Mouse (Mus musculus): ENCODE data around the gene Tmem266. TPM values are rescaled to one million over a fixed set of nuclear protein-coding genes. Genes with fewer than 3 reads are reported as not detected.

Tmem266 gene
- polyA plus RNA-seq (2014; fragmentation: Nextera tagmentation; extraction: Ambion mirVana): 2.2 and 2.9 TPM in 2 replicates

DNA sequence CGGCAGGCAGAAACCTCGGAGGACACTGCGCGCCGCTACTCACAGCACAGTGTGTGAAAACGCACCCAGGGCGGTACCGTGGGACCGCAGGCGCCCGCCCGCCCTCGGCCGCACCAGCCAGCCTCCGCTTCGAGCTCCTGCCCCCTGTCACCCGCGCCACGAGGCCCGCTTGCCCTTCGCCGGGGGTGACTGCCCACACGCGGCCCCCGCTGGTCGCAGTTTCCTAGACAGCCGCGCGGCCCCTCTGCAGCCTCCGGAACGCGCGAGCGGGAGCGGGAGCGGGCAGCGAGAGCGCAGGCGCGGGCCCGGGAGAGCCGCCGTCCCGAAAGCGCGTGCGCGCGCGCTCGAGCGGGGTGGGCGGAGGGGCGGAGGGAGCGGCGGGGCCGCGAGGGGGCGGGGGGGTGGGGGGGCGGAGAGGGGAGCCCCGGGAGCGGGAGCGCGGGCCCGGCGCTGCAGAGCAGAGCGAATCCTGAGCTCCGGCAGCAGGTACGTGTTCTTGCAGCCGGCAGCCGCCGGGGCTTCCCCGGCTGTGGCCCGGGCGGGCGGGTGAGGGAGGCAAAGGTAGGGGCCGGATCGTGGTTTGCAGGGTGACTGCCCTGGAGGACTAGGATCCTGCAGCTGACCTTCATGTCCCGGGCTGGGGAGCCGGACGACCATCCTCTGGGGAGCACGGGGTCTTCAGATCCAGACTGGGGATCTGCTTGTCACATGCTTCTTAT is at the start of gene Tmem266, which contains the start of gene Nrg4:
Gene Tmem266 (plus strand): TSS at position 399 of the 719 bp plus-strand sequence.
Gene Nrg4 (minus strand): TSS at position 330 of the 719 bp plus-strand sequence.
- Histone ChIP-seq H3K27ac (peak within 1 kb of the TSS; percentile 81), H3K9me3 (ENCODE audit: control insufficient read depth, low read length) (no peaks in the 10 kb centered on the region), H3K4me3 (replicated peaks; ENCODE audit: low read length) (peak within 1 kb of the TSS; percentile 75), H3K27me3 (ENCODE audit: control insufficient read depth, insufficient read depth, low read length) (0 out of 2 replicates have a peak, but pooled peaks cover 6% of the 10 kb centered on the region), H3K4me2 (replicated peaks) (peak within 1 kb of the TSS; percentile 74), H3K9ac (peak within 1 kb of the TSS; percentile 82), H3K36me3 (replicated peaks; ENCODE audit: control insufficient read depth, insufficient read depth) (no peaks in the 10 kb centered on the region), H3K4me1 (replicated peaks; ENCODE audit: control insufficient read depth, insufficient read depth, low read length) (peaks cover 10% of the 10 kb centered on the region)
- DNase-seq (ENCODE audit: low spot score) (peak; percentile 92), ATAC-seq (ENCODE audit: low FRiP score) (peak; percentile 88)
- under 1% methylated on average over 59 of the region's 82 CpGs for WGBS

DNA sequence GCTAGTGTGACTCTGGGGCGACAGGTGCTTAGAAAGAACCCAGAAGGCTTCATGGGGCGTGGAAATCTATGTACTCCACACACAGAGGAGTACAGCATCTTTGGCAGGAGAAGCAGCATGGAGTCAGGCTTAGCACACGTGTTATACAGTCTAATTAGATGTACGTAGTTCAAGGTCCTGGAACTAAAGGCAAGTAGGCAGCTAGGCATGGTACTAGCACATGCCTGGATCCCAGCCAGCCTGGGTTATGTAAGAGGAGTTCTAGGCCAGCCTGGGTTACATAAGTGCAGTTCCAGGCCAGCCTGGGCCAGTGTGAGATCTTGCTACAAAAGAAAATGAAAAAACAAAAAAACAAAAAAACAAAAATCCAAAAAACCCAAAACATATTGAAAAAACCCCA is 49.2 kb upstream of the Tmem266 start:
- no peaks in the 10 kb centered on the region for H3K27me3 ChIP-seq (ENCODE audit: control insufficient read depth, insufficient read depth, low read length)
- ATAC-seq (ENCODE audit: low FRiP score): no peak

DNA sequence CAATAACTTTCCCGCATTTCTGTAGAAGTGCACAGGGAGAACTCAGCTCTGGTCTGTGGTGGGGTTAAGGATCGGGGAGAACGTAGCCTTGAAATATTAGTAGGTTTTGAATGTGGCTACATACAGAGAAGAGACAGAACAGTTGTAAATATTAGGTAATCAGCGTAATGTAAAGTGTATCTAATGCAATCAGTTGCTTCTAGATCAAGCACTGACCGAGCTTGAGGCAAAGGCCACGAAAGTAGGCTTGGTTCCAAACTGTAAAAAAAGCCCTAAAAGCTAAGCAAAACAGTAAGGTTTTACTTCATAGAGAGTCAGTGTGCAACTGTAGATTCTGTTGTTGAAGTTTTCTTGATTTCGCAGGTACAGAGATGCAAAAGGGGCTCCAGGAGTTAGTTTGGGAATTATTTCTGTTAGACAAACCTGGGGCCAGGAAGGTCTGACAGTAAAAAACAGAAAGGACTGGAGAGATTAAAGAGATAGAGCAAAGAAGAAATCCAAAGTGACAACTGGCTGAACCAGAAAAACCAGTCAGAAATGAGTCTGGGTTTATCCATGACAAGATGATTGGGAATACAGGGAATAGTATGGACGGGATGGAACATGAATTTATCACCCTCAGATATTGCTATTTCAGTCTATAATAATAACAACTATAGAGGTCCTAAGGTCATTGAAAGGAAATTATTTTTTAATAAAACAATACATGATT is 47.4 kb upstream of the Tmem266 start:
- H3K4me1 ChIP-seq (replicated peaks; ENCODE audit: control insufficient read depth, insufficient read depth, low read length): no peaks in the 10 kb centered on the region
- no peak overlapping the region for H3K27ac ChIP-seq
- WGBS: 87% methylated on average over 8 of the region's 8 CpGs
- 0 out of 2 replicates have a peak, but pooled peaks cover 7% of the 10 kb centered on the region for H3K27me3 ChIP-seq (ENCODE audit: control insufficient read depth, insufficient read depth, low read length)
- no peak overlapping the region for H3K9ac ChIP-seq
- no peaks in the 10 kb centered on the region for H3K9me3 ChIP-seq (ENCODE audit: control insufficient read depth, low read length)
- H3K4me2 ChIP-seq (replicated peaks): no peak overlapping the region
- no peak overlapping the region for H3K4me3 ChIP-seq (replicated peaks; ENCODE audit: low read length)
- ATAC-seq (ENCODE audit: low FRiP score) (no peak), DNase-seq (ENCODE audit: low spot score) (no peak)
- no peaks in the 10 kb centered on the region for H3K36me3 ChIP-seq (replicated peaks; ENCODE audit: control insufficient read depth, insufficient read depth)

More for the DNA sequence above, 49.2 kb upstream of the Tmem266 start:
- Histone ChIP-seq H3K4me3 (replicated peaks; ENCODE audit: low read length) (no peak overlapping the region), H3K27ac (no peak overlapping the region), H3K9ac (no peak overlapping the region), H3K36me3 (replicated peaks; ENCODE audit: control insufficient read depth, insufficient read depth) (no peaks in the 10 kb centered on the region), H3K4me2 (replicated peaks) (no peak overlapping the region), H3K4me1 (replicated peaks; ENCODE audit: control insufficient read depth, insufficient read depth, low read length) (no peaks in the 10 kb centered on the region), H3K9me3 (ENCODE audit: control insufficient read depth, low read length) (no peaks in the 10 kb centered on the region)
- DNase-seq (ENCODE audit: low spot score): no peak
- 60% methylated on average over 4 of the region's 4 CpGs for WGBS

DNA sequence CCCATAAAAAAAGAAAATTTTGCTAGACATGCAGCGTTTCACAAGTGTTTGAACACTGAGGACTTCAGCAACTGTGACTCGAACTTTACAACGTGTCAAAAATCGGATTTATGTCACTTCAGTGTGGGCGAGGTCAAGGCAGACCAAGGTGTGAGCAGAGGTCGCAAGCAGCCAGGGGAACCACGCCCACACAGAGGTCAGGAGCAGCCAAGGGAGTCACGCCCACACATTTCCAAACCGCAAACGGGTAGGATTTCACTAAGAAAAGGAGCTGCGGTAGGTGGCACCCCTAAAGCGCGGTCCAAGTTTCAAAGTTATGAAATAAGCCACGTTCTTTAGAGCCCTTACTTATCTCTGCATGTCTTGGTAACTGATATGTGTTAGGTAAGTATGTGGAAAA is 43.2 kb upstream of the Tmem266 start:
- Histone ChIP-seq H3K27ac (no peak overlapping the region), H3K4me1 (replicated peaks; ENCODE audit: control insufficient read depth, insufficient read depth, low read length) (no peaks in the 10 kb centered on the region), H3K9me3 (ENCODE audit: control insufficient read depth, low read length) (no peaks in the 10 kb centered on the region), H3K36me3 (replicated peaks; ENCODE audit: control insufficient read depth, insufficient read depth) (no peaks in the 10 kb centered on the region), H3K4me2 (replicated peaks) (no peak overlapping the region), H3K4me3 (replicated peaks; ENCODE audit: low read length) (no peak overlapping the region), H3K27me3 (ENCODE audit: control insufficient read depth, insufficient read depth, low read length) (0 out of 2 replicates have a peak, but pooled peaks cover 7% of the 10 kb centered on the region), H3K9ac (no peak overlapping the region)
- 10% methylated on average over 14 of the region's 14 CpGs for WGBS
- DNase-seq (ENCODE audit: low spot score) (no peak), ATAC-seq (ENCODE audit: low FRiP score) (no peak)

DNA sequence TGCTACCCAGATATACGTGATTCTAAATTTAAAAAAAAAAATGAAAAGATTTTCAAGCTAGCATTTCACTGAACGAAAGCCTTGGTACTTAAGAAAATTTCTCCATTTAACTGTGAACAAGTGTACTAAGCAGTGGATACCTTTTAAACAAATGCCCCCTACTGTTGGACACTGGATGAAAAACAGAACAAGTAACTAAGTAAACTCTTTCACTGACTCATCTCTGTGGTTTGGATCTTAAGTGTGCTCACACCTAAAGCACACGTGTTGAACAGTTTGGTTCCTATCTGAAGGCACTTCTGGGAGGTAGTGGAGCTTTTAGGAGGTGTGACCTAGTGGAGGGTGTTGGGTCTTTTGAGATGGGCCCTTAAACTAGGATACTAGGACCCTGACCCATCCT is 41.5 kb upstream of the Tmem266 start:
- DNase-seq (ENCODE audit: low spot score): no peak
- no peaks in the 10 kb centered on the region for H3K4me1 ChIP-seq (replicated peaks; ENCODE audit: control insufficient read depth, insufficient read depth, low read length)
- no peaks in the 10 kb centered on the region for H3K9me3 ChIP-seq (ENCODE audit: control insufficient read depth, low read length)
- no peak overlapping the region for H3K4me3 ChIP-seq (replicated peaks; ENCODE audit: low read length)
- WGBS: 82% methylated on average over 3 of the region's 3 CpGs
- no peaks in the 10 kb centered on the region for H3K36me3 ChIP-seq (replicated peaks; ENCODE audit: control insufficient read depth, insufficient read depth)
- H3K9ac ChIP-seq: no peak overlapping the region
- H3K4me2 ChIP-seq (replicated peaks): no peak overlapping the region
- 0 out of 2 replicates have a peak, but pooled peaks cover 7% of the 10 kb centered on the region for H3K27me3 ChIP-seq (ENCODE audit: control insufficient read depth, insufficient read depth, low read length)
- H3K27ac ChIP-seq: no peak overlapping the region
- no peak for ATAC-seq (ENCODE audit: low FRiP score)

DNA sequence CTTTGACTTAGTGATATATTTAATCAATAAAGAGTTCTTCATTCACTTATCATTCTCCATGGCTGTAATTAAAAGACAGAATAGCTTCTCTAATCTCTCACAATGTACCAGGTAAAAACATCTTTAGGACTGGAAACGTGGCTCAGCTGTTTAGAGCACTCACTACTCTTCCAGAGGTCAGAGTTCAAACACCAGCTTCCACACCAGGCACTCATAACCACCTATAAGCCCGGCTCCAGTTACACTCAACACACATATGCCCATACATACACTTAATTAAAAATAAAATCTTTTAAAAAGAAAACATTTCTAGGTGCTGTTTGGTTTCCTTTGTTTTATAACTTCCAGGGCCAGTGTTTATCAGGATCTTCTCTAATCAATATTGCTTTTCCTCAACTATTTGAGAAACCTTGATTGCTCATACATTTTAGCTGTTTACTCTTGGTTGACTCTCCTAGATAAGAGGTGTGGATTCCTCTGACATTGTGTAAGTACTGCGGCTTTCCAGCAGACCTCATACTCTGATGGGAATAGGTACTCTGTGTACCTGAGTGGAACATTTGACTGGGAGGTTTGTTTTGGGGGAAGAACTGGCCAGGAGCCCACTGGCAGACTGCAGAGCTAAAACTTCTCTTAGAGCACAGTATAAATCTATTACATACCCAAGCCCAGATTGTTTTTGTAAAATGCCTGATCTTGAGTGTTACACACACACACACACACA is 37.1 kb upstream of the Tmem266 start:
- no peaks in the 10 kb centered on the region for H3K27me3 ChIP-seq (ENCODE audit: control insufficient read depth, insufficient read depth, low read length)
- H3K4me1 ChIP-seq (replicated peaks; ENCODE audit: control insufficient read depth, insufficient read depth, low read length): no peaks in the 10 kb centered on the region
- no peak overlapping the region for H3K27ac ChIP-seq
- H3K4me2 ChIP-seq (replicated peaks): no peak overlapping the region
- H3K36me3 ChIP-seq (replicated peaks; ENCODE audit: control insufficient read depth, insufficient read depth): no peaks in the 10 kb centered on the region
- ATAC-seq (ENCODE audit: low FRiP score) (no peak), DNase-seq (ENCODE audit: low spot score) (no peak)
- no peaks in the 10 kb centered on the region for H3K9me3 ChIP-seq (ENCODE audit: control insufficient read depth, low read length)
- H3K4me3 ChIP-seq (replicated peaks; ENCODE audit: low read length): no peak overlapping the region
- no peak overlapping the region for H3K9ac ChIP-seq
- WGBS: 77% methylated on average over 3 of the region's 3 CpGs

DNA sequence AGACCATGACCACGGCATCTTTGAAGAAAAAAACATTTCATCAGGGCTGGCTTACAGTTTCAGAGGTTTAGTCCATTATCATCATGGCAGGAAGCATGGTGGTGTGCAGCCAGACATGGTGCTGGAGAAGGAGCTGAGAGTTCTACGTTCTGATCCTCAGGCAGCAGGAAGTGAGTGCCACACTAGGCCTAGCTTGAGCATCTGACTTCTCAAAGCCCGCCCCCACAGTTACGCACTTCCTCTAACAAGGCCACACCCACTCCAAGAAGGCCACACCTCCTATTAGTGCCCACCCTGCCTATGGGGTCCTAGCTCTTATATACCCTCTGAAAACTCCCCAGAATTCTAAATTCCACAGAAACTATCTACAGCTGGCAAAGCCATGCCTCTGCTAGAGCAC is 34.7 kb upstream of the Tmem266 start:
- no peak overlapping the region for H3K27ac ChIP-seq
- H3K36me3 ChIP-seq (replicated peaks; ENCODE audit: control insufficient read depth, insufficient read depth): no peaks in the 10 kb centered on the region
- DNase-seq (ENCODE audit: low spot score): no peak
- H3K4me1 ChIP-seq (replicated peaks; ENCODE audit: control insufficient read depth, insufficient read depth, low read length): no peaks in the 10 kb centered on the region
- no peak for ATAC-seq (ENCODE audit: low FRiP score)
- H3K9ac ChIP-seq: no peak overlapping the region
- 89% methylated on average over 4 of the region's 4 CpGs for WGBS
- H3K4me2 ChIP-seq (replicated peaks): no peak overlapping the region
- no peaks in the 10 kb centered on the region for H3K27me3 ChIP-seq (ENCODE audit: control insufficient read depth, insufficient read depth, low read length)
- H3K4me3 ChIP-seq (replicated peaks; ENCODE audit: low read length): no peak overlapping the region
- H3K9me3 ChIP-seq (ENCODE audit: control insufficient read depth, low read length): no peaks in the 10 kb centered on the region

DNA sequence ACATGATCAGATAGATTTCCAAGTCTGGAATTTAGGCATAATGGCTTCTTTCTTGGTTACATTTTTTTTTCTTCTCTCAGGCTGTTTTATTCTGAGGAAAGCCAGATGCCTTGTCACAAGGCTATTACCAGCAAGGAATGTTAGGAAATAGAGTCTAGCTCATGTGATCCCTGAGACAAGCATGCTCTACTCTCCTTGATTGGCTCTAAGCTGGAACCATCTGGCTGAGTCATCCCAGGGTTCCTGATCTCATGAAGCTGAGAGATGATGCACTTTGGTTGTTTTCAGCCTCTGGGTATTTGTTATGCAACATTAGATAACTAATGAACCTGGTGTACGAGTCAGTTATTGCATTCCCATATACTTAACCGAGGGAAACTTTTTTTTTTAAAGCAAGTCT is 30.5 kb upstream of the Tmem266 start:
- no peak for ATAC-seq (ENCODE audit: low FRiP score)
- no peak overlapping the region for H3K4me3 ChIP-seq (replicated peaks; ENCODE audit: low read length)

DNA sequence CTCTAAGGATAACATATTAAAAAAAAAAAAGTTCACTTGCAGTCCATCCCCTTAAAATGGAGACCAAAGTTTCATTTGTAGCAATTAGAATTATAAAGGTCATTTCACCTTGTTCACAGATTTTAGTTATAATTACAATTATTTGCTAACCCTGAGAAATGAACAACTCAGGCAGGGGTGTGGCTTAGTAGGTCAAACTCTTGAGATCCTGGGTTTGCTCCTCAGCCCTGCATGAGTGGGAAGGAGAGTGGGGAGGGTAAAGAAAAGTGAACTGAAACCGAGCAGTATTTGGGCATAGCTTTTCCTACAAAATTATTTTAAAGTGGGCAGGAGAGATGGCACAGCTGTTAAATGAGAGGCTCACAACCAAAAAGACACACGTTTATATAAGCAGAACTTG is 19.6 kb upstream of the Tmem266 start:
- H3K27ac ChIP-seq: no peak overlapping the region
- no peaks in the 10 kb centered on the region for H3K27me3 ChIP-seq (ENCODE audit: control insufficient read depth, insufficient read depth, low read length)
- no peaks in the 10 kb centered on the region for H3K36me3 ChIP-seq (replicated peaks; ENCODE audit: control insufficient read depth, insufficient read depth)
- DNase-seq (ENCODE audit: low spot score) (no peak), ATAC-seq (ENCODE audit: low FRiP score) (no peak)
- no peak overlapping the region for H3K4me3 ChIP-seq (replicated peaks; ENCODE audit: low read length)
- 78% methylated on average over 2 of the region's 2 CpGs for WGBS
- no peaks in the 10 kb centered on the region for H3K4me1 ChIP-seq (replicated peaks; ENCODE audit: control insufficient read depth, insufficient read depth, low read length)
- H3K9ac ChIP-seq: no peak overlapping the region
- no peaks in the 10 kb centered on the region for H3K9me3 ChIP-seq (ENCODE audit: control insufficient read depth, low read length)
- no peak overlapping the region for H3K4me2 ChIP-seq (replicated peaks)

More for the DNA sequence above, 30.5 kb upstream of the Tmem266 start:
- Histone ChIP-seq H3K4me2 (replicated peaks) (no peak overlapping the region), H3K27me3 (ENCODE audit: control insufficient read depth, insufficient read depth, low read length) (no peaks in the 10 kb centered on the region), H3K27ac (no peak overlapping the region), H3K36me3 (replicated peaks; ENCODE audit: control insufficient read depth, insufficient read depth) (no peaks in the 10 kb centered on the region), H3K9me3 (ENCODE audit: control insufficient read depth, low read length) (no peaks in the 10 kb centered on the region), H3K9ac (no peak overlapping the region), H3K4me1 (replicated peaks; ENCODE audit: control insufficient read depth, insufficient read depth, low read length) (no peaks in the 10 kb centered on the region)
- DNase-seq (ENCODE audit: low spot score): no peak
- WGBS: 63% methylated on average over 2 of the region's 2 CpGs

All from hindbrain, embryonic 14.5 days (tissue).